Mouse (Mus musculus): ENCODE data around the gene Os9.

GRCm38 (mm10) chr10:127050119-127050474 lies 70.8 kb downstream of the Os9 start:
- TF ChIP-seq CTCF (IDR thresholded peaks at IDR 0.05; ENCODE audit: low read depth) = no peak
- no peak for TF ChIP-seq EP300 (IDR thresholded peaks at IDR 0.05; ENCODE audit: low read depth)

Measured in liver, embryonic 14.5 days (tissue).